Mouse (Mus musculus) heart, adult 2 months (tissue): Measurements from ENCODE around the gene Ano8.

Experiments
- CTCF ChIP-seq: fragments of 200-600 bp; IDR thresholded peaks from 2 replicates; pipeline ENCODE4 v1.8.1; 2022; ENCODE audit warnings: antibody characterized with exemption, mild to moderate bottlenecking, moderate library complexity
- EP300 ChIP-seq: fragments of 200-500 bp; IDR thresholded peaks from 2 replicates; pipeline ENCODE4 v1.6.1; 2011; ENCODE audit warnings: low read depth, low read length, control low read depth; ENCODE audit not compliant: insufficient read depth
- POLR2A ChIP-seq: fragments of 200-500 bp; IDR thresholded peaks from 2 replicates; pipeline ENCODE4 v1.6.1; 2011; ENCODE audit warnings: mild to moderate bottlenecking, low read depth, low read length, control low read depth; ENCODE audit not compliant: insufficient read depth

DNA sequence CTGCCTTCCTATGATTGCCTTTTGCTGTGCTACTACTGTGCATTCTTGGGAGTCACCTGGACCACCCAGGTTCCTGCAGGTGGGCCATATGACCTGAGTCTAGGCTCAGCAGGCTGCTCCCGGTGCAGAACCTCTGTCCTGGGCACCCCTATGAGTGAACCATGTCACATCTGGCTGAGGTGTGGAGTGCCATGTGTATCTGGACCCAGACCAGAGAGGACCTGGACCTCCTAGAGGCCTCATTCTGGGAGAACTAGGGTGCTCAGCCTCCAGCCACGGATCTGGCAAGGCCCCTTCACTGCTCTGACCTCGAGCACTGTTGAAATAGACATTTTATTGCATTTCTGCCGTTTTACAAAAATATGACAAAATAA lies 10.1 kb downstream of the Ano8 start:
- TF ChIP-seq POLR2A (no peak), EP300 (no peak), CTCF (no peak)
